ENCODE assay signal across 15 mouse cellular contexts in the genomic region with DNA sequence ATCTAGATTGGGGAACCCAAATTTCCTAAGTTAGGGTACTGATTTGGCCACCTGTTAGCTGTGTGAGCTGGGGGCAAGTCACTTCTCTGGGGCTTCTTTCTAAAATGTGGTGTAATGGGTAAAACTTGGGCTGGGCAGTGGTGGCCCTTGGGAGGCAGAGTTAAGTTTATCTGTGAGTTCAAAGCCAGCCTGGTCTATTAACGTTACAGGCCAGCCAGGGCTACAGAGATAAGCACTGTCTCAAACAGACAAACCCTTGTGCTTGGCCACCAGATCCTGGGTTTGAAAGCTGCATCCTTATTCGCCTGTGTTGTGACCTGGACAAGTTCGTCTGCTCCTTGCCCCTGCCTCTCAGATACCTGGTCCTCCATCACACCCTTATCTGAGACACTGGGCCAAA. TPM values are rescaled to one million over a fixed set of nuclear protein-coding genes. Genes with fewer than 3 reads are reported as not detected.
"Had no signal": no experiment of that assay in that cellular context is flagged by ENCODE, and none has a peak within 500 bp of the region (broad histone marks: within the 10 kb centered on the region; RNA-seq: fewer than 3 reads in every experiment).

No protein-coding gene starts in this region.

- H3K4me3 ChIP-seq: layer of hippocampus, adult 2 months; limb, embryonic 10.5 days; limb, embryonic 13.5 days; megakaryocyte, embryonic 14.5 days had no signal

- H3K27me3 ChIP-seq: limb, embryonic 13.5 days had no signal

- H3K9ac ChIP-seq: limb, embryonic 13.5 days; lung, embryonic 14.5 days had no signal

- H3K27ac ChIP-seq: layer of hippocampus, adult 2 months; limb, embryonic 10.5 days; limb, embryonic 13.5 days; macrophage had no signal

- H3K4me2 ChIP-seq: limb, embryonic 13.5 days; lung, embryonic 14.5 days; midbrain, embryonic 11.5 days had no signal

- ATAC-seq: lung, postnatal 0 days had no signal

- DNase-seq: kidney, adult 11 months; kidney, adult 9 months; kidney, postnatal 25 days; layer of hippocampus, adult 9-11 months; lung, embryonic 14.5 days; midbrain, embryonic 14.5 days; thymus, adult 18-20 months; thymus, postnatal 36 days had no signal

- H3K9me3 ChIP-seq: limb, embryonic 10.5 days; limb, embryonic 13.5 days had no signal

RNA-seq across cellular contexts. Expression of gene Rps6kl1, which starts 59.9 kb away (rescaled TPM):
- polyA plus RNA-seq: macrophage had no signal
